Mouse (Mus musculus): ENCODE data around the gene Adamts15. TPM values are rescaled to one million over a fixed set of nuclear protein-coding genes. Genes with fewer than 3 reads are reported as not detected.
A peak's percentile ranks its signal among the peaks of the same experiment; 100 is the strongest.

The Adamts15 gene
- polyA plus RNA-seq, 1 experiment from 2014 or later = 5.1 TPM

- peaks cover 22% of the 10 kb centered on the region for H3K4me1 ChIP-seq (replicated peaks)
- H3K27ac ChIP-seq = no peak overlapping the region
- no peak overlapping the region for H3K4me3 ChIP-seq
- peaks cover 7% of the 10 kb centered on the region; the same call in 1 of the 2 replicates for H3K27me3 ChIP-seq
- no peaks in the 10 kb centered on the region for H3K9me3 ChIP-seq (replicated peaks)
- no peaks in the 10 kb centered on the region for H3K36me3 ChIP-seq
- no peak overlapping the region for H3K4me2 ChIP-seq
- H3K9ac ChIP-seq = no peak overlapping the region
- WGBS = 64% methylated on average over 4 of the region's 4 CpGs
- no peak for ATAC-seq (replicated peaks; ENCODE audit: insufficient number of reproducible peaks, insufficient read depth, low FRiP score, low read depth)
These were observed 27.7 kb upstream of the Adamts15 start for GRCm38 (mm10) chr9:30949971-30950370.

- ATAC-seq (replicated peaks; ENCODE audit: insufficient number of reproducible peaks, insufficient read depth, low FRiP score, low read depth) = no peak
- peaks cover 12% of the 10 kb centered on the region for H3K27me3 ChIP-seq
- no peak overlapping the region for H3K9ac ChIP-seq
- no peaks in the 10 kb centered on the region for H3K9me3 ChIP-seq (replicated peaks)
- no peaks in the 10 kb centered on the region for H3K36me3 ChIP-seq
- H3K4me1 ChIP-seq (replicated peaks) = peaks cover 26% of the 10 kb centered on the region
- H3K4me2 ChIP-seq = no peak overlapping the region
- H3K27ac ChIP-seq = no peak overlapping the region
- WGBS = 73% methylated on average over 3 of the region's 3 CpGs
- H3K4me3 ChIP-seq = no peak overlapping the region
These were observed 27.2 kb upstream of the Adamts15 start for GRCm38 (mm10) chr9:30949422-30949821.

GRCm38 (mm10) chr9:30945276-30945675 lies 23.0 kb upstream of the Adamts15 start:
- 66% methylated on average over 1 of the region's 1 CpGs for WGBS

GRCm38 (mm10) chr9:30944234-30944633 lies 22.0 kb upstream of the Adamts15 start:
- H3K27me3 ChIP-seq = peaks cover 47% of the 10 kb centered on the region
- H3K9me3 ChIP-seq (replicated peaks) = no peaks in the 10 kb centered on the region
- peaks cover 27% of the 10 kb centered on the region for H3K4me1 ChIP-seq (replicated peaks)
- 0 out of 2 replicates have a peak overlapping the region, but pooled peaks have one; percentile 54 for H3K9ac ChIP-seq
- no peaks in the 10 kb centered on the region for H3K36me3 ChIP-seq
- ATAC-seq (replicated peaks; ENCODE audit: insufficient number of reproducible peaks, insufficient read depth, low FRiP score, low read depth) = no peak
- H3K4me3 ChIP-seq = peak overlapping the region; percentile 66
- peak overlapping the region; percentile 100 for H3K4me2 ChIP-seq
- no peak overlapping the region for H3K27ac ChIP-seq
- WGBS = 28% methylated on average over 1 of the region's 1 CpGs

More at GRCm38 (mm10) chr9:30945276-30945675, 23.0 kb upstream of the Adamts15 start:
- Histone ChIP-seq H3K9ac (no peak overlapping the region), H3K4me1 (replicated peaks) (peaks cover 32% of the 10 kb centered on the region), H3K27me3 (peaks cover 47% of the 10 kb centered on the region), H3K4me2 (no peak overlapping the region), H3K36me3 (no peaks in the 10 kb centered on the region), H3K4me3 (no peak overlapping the region), H3K27ac (no peak overlapping the region), H3K9me3 (replicated peaks) (no peaks in the 10 kb centered on the region)
- ATAC-seq (replicated peaks; ENCODE audit: insufficient number of reproducible peaks, insufficient read depth, low FRiP score, low read depth) = no peak

- Histone ChIP-seq H3K27me3 (peaks cover 55% of the 10 kb centered on the region), H3K36me3 (no peaks in the 10 kb centered on the region)
These were observed 21.1 kb upstream of the Adamts15 start for GRCm38 (mm10) chr9:30943341-30943740.

GRCm38 (mm10) chr9:30942512-30943313 lies 20.5 kb upstream of the Adamts15 start, which contains the start of gene Adamts8:
Gene Adamts8 (plus strand): TSS chr9:30942562.
- no peaks in the 10 kb centered on the region for H3K36me3 ChIP-seq
- peak; percentile 63 for ATAC-seq (replicated peaks; ENCODE audit: insufficient number of reproducible peaks, insufficient read depth, low FRiP score, low read depth)
- H3K4me3 ChIP-seq = peak within 1 kb of the TSS; percentile 66
- H3K27me3 ChIP-seq = peaks cover 55% of the 10 kb centered on the region
- H3K4me1 ChIP-seq (replicated peaks) = peaks cover 27% of the 10 kb centered on the region
- H3K9ac ChIP-seq = peak within 1 kb of the TSS; percentile 54
- peak within 1 kb of the TSS; percentile 100 for H3K4me2 ChIP-seq
- WGBS = under 1% methylated on average over 95 of the region's 96 CpGs
- no peak within 1 kb of the TSS for H3K27ac ChIP-seq
- no peaks in the 10 kb centered on the region for H3K9me3 ChIP-seq (replicated peaks)

More at GRCm38 (mm10) chr9:30943341-30943740, 21.1 kb upstream of the Adamts15 start:
- Histone ChIP-seq H3K9me3 (replicated peaks) (no peaks in the 10 kb centered on the region), H3K27ac (no peak overlapping the region), H3K4me3 (peak overlapping the region; percentile 66), H3K4me1 (replicated peaks) (peaks cover 27% of the 10 kb centered on the region), H3K9ac (peak overlapping the region; percentile 54), H3K4me2 (peak overlapping the region; percentile 100)
- WGBS = 2% methylated on average over 14 of the region's 14 CpGs
- ATAC-seq (replicated peaks; ENCODE audit: insufficient number of reproducible peaks, insufficient read depth, low FRiP score, low read depth) = no peak

- Histone ChIP-seq H3K4me3 (no peak overlapping the region), H3K4me1 (replicated peaks) (peaks cover 26% of the 10 kb centered on the region), H3K36me3 (no peaks in the 10 kb centered on the region), H3K27me3 (peaks cover 52% of the 10 kb centered on the region), H3K27ac (no peak overlapping the region), H3K9ac (no peak overlapping the region), H3K4me2 (no peak overlapping the region), H3K9me3 (replicated peaks) (no peaks in the 10 kb centered on the region)
- WGBS = 6% methylated on average over 6 of the region's 6 CpGs
- ATAC-seq (replicated peaks; ENCODE audit: insufficient number of reproducible peaks, insufficient read depth, low FRiP score, low read depth) = no peak
These were observed 18.1 kb upstream of the Adamts15 start for GRCm38 (mm10) chr9:30940328-30940727.

- no peak; the same call in 1 of the 2 replicates for ATAC-seq (replicated peaks; ENCODE audit: insufficient number of reproducible peaks, insufficient read depth, low FRiP score, low read depth)
- Histone ChIP-seq H3K27me3 (peaks cover 23% of the 10 kb centered on the region), H3K9me3 (replicated peaks) (no peaks in the 10 kb centered on the region), H3K36me3 (no peaks in the 10 kb centered on the region), H3K4me2 (peak overlapping the region; percentile 49), H3K27ac (no peak overlapping the region), H3K4me3 (no peak overlapping the region), H3K9ac (no peak overlapping the region), H3K4me1 (replicated peaks) (0 out of 2 replicates have a peak, but pooled peaks cover 2% of the 10 kb centered on the region)
- WGBS = 32% methylated on average over 9 of the region's 9 CpGs
These were observed 14.6 kb upstream of the Adamts15 start for GRCm38 (mm10) chr9:30936674-30937438.

GRCm38 (mm10) chr9:30934827-30935226 lies 12.6 kb upstream of the Adamts15 start:
- no peaks in the 10 kb centered on the region for H3K36me3 ChIP-seq
- no peak overlapping the region for H3K4me2 ChIP-seq
- no peak overlapping the region for H3K27ac ChIP-seq
- ATAC-seq (replicated peaks; ENCODE audit: insufficient number of reproducible peaks, insufficient read depth, low FRiP score, low read depth) = no peak
- H3K9me3 ChIP-seq (replicated peaks) = no peaks in the 10 kb centered on the region
- peaks cover 10% of the 10 kb centered on the region; the same call in 1 of the 2 replicates for H3K27me3 ChIP-seq
- H3K9ac ChIP-seq = no peak overlapping the region
- 0 out of 2 replicates have a peak, but pooled peaks cover 2% of the 10 kb centered on the region for H3K4me1 ChIP-seq (replicated peaks)
- 55% methylated on average over 6 of the region's 6 CpGs for whole genome bisulfite sequencing
- no peak overlapping the region for H3K4me3 ChIP-seq

GRCm38 (mm10) chr9:30932346-30932745 lies 10.1 kb upstream of the Adamts15 start:
- WGBS = 65% methylated on average over 4 of the region's 4 CpGs
- ATAC-seq (replicated peaks; ENCODE audit: insufficient number of reproducible peaks, insufficient read depth, low FRiP score, low read depth) = no peak

GRCm38 (mm10) chr9:30928759-30929158 lies 6.5 kb upstream of the Adamts15 start:
- ATAC-seq (replicated peaks; ENCODE audit: insufficient number of reproducible peaks, insufficient read depth, low FRiP score, low read depth) = no peak
- 94% methylated on average over 2 of the region's 2 CpGs for WGBS
- Histone ChIP-seq H3K36me3 (no peaks in the 10 kb centered on the region), H3K27me3 (peaks cover 2% of the 10 kb centered on the region; the same call in 1 of the 2 replicates), H3K4me2 (no peak overlapping the region), H3K27ac (no peak overlapping the region), H3K9me3 (replicated peaks) (no peaks in the 10 kb centered on the region), H3K4me1 (replicated peaks) (no peaks in the 10 kb centered on the region), H3K9ac (no peak overlapping the region), H3K4me3 (no peak overlapping the region)

More at GRCm38 (mm10) chr9:30932346-30932745, 10.1 kb upstream of the Adamts15 start:
- no peaks in the 10 kb centered on the region for H3K9me3 ChIP-seq (replicated peaks)
- H3K4me1 ChIP-seq (replicated peaks) = 0 out of 2 replicates have a peak, but pooled peaks cover 2% of the 10 kb centered on the region
- no peaks in the 10 kb centered on the region for H3K36me3 ChIP-seq
- no peak overlapping the region for H3K27ac ChIP-seq
- H3K27me3 ChIP-seq = 0 out of 2 replicates have a peak, but pooled peaks cover 2% of the 10 kb centered on the region
- no peak overlapping the region for H3K4me2 ChIP-seq
- no peak overlapping the region for H3K4me3 ChIP-seq
- no peak overlapping the region for H3K9ac ChIP-seq
